Mouse (Mus musculus): ENCODE data around the gene Pank4. TPM values are rescaled to one million over a fixed set of nuclear protein-coding genes. Genes with fewer than 3 reads are reported as not detected.

Gene Pank4
- polyA plus RNA-seq, 1 experiment from 2014 or later, result 46.7 TPM

DNA sequence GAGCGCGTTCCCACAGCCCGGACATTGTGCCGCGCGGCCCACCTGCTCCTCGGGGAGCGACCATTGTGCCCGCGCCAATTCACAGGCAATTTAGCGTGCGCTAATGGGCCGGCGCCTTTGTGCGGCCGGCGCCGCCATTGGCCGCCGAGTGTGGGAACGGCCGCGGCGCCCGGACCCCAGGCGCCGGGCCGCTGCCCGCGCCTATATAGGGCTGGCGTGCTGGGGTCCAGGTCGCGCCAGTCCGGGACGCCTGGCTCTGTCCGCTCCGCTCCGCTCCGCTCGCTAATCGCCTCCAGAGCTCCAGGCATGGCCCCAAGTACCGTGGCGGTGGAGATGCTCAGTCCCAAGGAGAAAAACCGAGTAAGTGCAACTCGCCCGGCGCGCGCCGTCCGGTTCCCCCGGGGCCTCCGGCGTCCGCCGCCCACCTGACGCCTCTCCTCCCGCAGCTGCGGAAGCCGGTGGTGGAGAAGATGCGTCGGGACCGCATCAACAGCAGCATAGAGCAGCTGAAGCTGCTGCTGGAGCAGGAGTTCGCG, 3.2 kb upstream of the Pank4 start, which contains the start of gene Hes5:
Gene Hes5, plus strand, starts transcription at position 234 of the 536 bp plus-strand sequence.
- Histone ChIP-seq H3K4me1 (peaks cover 79% of the 10 kb centered on the region), H3K9me3 (no peaks in the 10 kb centered on the region), H3K4me2 (peak within 1 kb of the TSS; percentile 81), H3K9ac (peak within 1 kb of the TSS; percentile 98), H3K27me3 (peaks cover 44% of the 10 kb centered on the region), H3K36me3 (replicated peaks) (0 out of 2 replicates have a peak, but pooled peaks cover 9% of the 10 kb centered on the region), H3K27ac (peak within 1 kb of the TSS; percentile 99), H3K4me3 (replicated peaks) (peak within 1 kb of the TSS; percentile 77)
- peak; percentile 72 for ATAC-seq (ENCODE audit: low FRiP score)
- WGBS, result under 1% methylated on average over 65 of the region's 65 CpGs

GRCm38 (mm10) chr4:154961226-154961738, 2.6 kb upstream of the Pank4 start:
- Histone ChIP-seq H3K27ac (peak overlapping the region; percentile 99), H3K27me3 (peaks cover 39% of the 10 kb centered on the region), H3K4me1 (peaks cover 81% of the 10 kb centered on the region), H3K36me3 (replicated peaks) (peaks cover 14% of the 10 kb centered on the region; the same call in 1 of the 2 replicates), H3K4me3 (replicated peaks) (peak overlapping the region; percentile 77), H3K4me2 (peak overlapping the region; percentile 81), H3K9me3 (no peaks in the 10 kb centered on the region), H3K9ac (peak overlapping the region; percentile 98)
- WGBS, result under 1% methylated on average over 47 of the region's 47 CpGs
- ATAC-seq (ENCODE audit: low FRiP score), result no peak

GRCm38 (mm10) chr4:154961911-154962310, 2.0 kb upstream of the Pank4 start:
- H3K4me1 ChIP-seq, result peaks cover 82% of the 10 kb centered on the region
- peaks cover 34% of the 10 kb centered on the region for H3K27me3 ChIP-seq

GRCm38 (mm10) chr4:154962683-154963082, 1.2 kb upstream of the Pank4 start:
- peaks cover 27% of the 10 kb centered on the region for H3K27me3 ChIP-seq
- H3K9me3 ChIP-seq, result no peaks in the 10 kb centered on the region
- 29% methylated on average over 7 of the region's 7 CpGs for WGBS
- H3K9ac ChIP-seq, result peak overlapping the region; percentile 98
- ATAC-seq (ENCODE audit: low FRiP score), result no peak
- peak overlapping the region; percentile 81 for H3K4me2 ChIP-seq
- peak overlapping the region; percentile 99 for H3K27ac ChIP-seq
- H3K4me3 ChIP-seq (replicated peaks), result peak overlapping the region; percentile 77
- peaks cover 74% of the 10 kb centered on the region for H3K4me1 ChIP-seq
- peaks cover 17% of the 10 kb centered on the region; the same call in 1 of the 2 replicates for H3K36me3 ChIP-seq (replicated peaks)

More at GRCm38 (mm10) chr4:154961911-154962310, 2.0 kb upstream of the Pank4 start:
- ATAC-seq (ENCODE audit: low FRiP score), result no peak
- H3K36me3 ChIP-seq (replicated peaks), result peaks cover 17% of the 10 kb centered on the region; the same call in 1 of the 2 replicates
- peak overlapping the region; percentile 99 for H3K27ac ChIP-seq
- H3K9me3 ChIP-seq, result no peaks in the 10 kb centered on the region
- 1% methylated on average over 13 of the region's 13 CpGs for WGBS
- H3K4me3 ChIP-seq (replicated peaks), result peak overlapping the region; percentile 77
- peak overlapping the region; percentile 98 for H3K9ac ChIP-seq
- H3K4me2 ChIP-seq, result peak overlapping the region; percentile 81

- Histone ChIP-seq H3K9me3 (no peaks in the 10 kb centered on the region), H3K4me1 (peaks cover 70% of the 10 kb centered on the region), H3K4me2 (peak overlapping the region; percentile 81), H3K36me3 (replicated peaks) (peaks cover 17% of the 10 kb centered on the region; the same call in 1 of the 2 replicates), H3K4me3 (replicated peaks) (peak overlapping the region; percentile 77), H3K9ac (peak overlapping the region; percentile 98), H3K27ac (peak overlapping the region; percentile 99), H3K27me3 (peaks cover 26% of the 10 kb centered on the region)
- WGBS, result 9% methylated on average over 11 of the region's 11 CpGs
- ATAC-seq (ENCODE audit: low FRiP score), result 0 out of 2 replicates have a peak, but pooled peaks have one; percentile 1
Measured at GRCm38 (mm10) chr4:154963190-154963836, 610 bp upstream of the Pank4 start.

DNA sequence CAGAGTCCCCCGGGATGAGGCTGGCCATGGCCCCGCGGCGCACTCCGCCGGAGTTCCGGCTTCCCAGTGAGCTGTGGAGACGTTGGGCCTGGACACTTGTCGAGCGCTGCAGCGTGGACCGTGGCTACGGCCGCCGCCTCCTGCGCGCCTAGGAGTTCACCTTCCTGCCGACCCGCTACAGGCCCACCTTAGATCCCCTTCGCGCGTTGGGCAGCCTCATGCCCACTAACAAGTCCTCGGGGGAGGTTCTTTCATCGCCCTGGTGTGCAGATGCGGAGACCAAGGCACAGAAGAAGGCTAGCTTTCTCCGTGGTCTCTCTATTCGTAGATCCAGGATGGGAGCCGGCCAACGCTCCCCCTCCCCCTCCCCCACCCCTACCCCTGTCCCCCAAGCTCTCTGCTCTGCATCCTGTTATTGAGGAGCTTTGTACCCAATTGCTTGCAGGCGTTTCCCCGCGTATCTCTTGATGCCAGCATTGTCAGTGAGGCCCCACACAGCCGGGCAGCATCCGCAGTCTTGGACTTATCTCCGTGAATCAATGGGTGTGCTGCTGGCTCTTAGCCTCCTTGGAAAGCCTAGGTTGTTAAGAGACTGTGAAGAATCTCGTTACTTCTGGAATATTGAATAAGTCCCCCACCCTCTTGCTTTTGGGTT, 785 bp downstream of the Pank4 start:
- H3K36me3 ChIP-seq (replicated peaks), result peaks cover 26% of the 10 kb centered on the region

DNA sequence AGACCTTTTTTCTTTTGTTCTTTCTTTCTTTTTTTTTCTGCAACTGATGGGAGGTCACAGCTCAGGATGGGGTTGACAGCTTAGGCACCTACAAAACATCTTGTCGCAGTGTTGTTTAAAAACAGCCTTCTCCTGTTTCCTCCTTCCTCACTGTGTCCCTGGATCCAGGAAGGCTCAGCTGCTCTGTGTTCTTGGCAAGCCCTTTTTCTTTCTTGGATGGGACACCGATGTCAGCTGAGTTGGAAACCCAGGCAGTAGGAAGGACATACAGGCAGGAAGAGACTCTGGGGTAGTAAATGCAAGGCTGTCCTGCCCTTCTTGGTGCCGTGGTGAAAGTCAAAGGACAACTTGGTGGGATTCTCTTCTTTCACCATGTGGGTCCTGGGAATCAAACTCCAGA, 1.9 kb downstream of the Pank4 start:
- H3K4me1 ChIP-seq, result peaks cover 49% of the 10 kb centered on the region
- no peak for ATAC-seq (ENCODE audit: low FRiP score)
- peak overlapping the region; percentile 81 for H3K4me2 ChIP-seq
- peak overlapping the region; percentile 77; the same call in 1 of the 2 replicates for H3K4me3 ChIP-seq (replicated peaks)
- peaks cover 8% of the 10 kb centered on the region; the same call in 1 of the 2 replicates for H3K27me3 ChIP-seq
- no peaks in the 10 kb centered on the region for H3K9me3 ChIP-seq
- WGBS, result 78% methylated on average over 3 of the region's 3 CpGs
- peaks cover 37% of the 10 kb centered on the region for H3K36me3 ChIP-seq (replicated peaks)
- H3K27ac ChIP-seq, result no peak overlapping the region; the same call in 1 of the 2 replicates
- H3K9ac ChIP-seq, result peak overlapping the region; percentile 89

More for the DNA sequence above, 785 bp downstream of the Pank4 start:
- Histone ChIP-seq H3K27ac (peak overlapping the region; percentile 99), H3K27me3 (peaks cover 13% of the 10 kb centered on the region), H3K4me1 (peaks cover 58% of the 10 kb centered on the region), H3K9ac (peak overlapping the region; percentile 89), H3K4me3 (replicated peaks) (peak overlapping the region; percentile 77), H3K9me3 (no peaks in the 10 kb centered on the region), H3K4me2 (peak overlapping the region; percentile 81)
- no peak for ATAC-seq (ENCODE audit: low FRiP score)
- WGBS, result under 1% methylated on average over 36 of the region's 36 CpGs

GRCm38 (mm10) chr4:154967173-154967572, 3.2 kb downstream of the Pank4 start:
- H3K4me2 ChIP-seq, result no peak overlapping the region
- peaks cover 5% of the 10 kb centered on the region; the same call in 1 of the 2 replicates for H3K27me3 ChIP-seq
- peaks cover 47% of the 10 kb centered on the region for H3K36me3 ChIP-seq (replicated peaks)
- 52% methylated on average over 5 of the region's 5 CpGs for WGBS
- no peak overlapping the region for H3K4me3 ChIP-seq (replicated peaks)
- H3K27ac ChIP-seq, result no peak overlapping the region
- no peak overlapping the region for H3K9ac ChIP-seq
- ATAC-seq (ENCODE audit: low FRiP score), result no peak
- H3K9me3 ChIP-seq, result no peaks in the 10 kb centered on the region
- H3K4me1 ChIP-seq, result peaks cover 40% of the 10 kb centered on the region

DNA sequence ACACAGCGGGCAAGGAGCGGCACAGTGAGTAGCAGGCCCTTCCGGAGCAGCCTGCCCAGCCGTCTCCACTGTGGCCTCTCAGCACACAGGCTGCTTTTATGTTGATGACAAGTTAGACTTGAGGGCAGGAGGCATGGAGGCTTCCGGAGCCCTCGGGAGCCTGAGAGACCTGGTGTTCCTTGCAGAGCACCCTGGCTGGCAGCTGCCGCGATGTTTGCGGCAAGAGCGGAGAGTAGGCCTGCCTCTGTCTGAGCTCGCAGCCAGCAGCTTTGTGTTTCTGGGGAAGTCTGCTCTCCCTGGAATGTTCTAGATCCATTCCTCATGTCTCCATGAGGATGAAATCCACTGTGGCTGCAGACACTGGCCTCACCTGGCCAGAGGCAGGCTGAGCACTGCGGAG, 8.6 kb downstream of the Pank4 start:
- peaks cover 4% of the 10 kb centered on the region; the same call in 1 of the 2 replicates for H3K4me1 ChIP-seq
- peaks cover 87% of the 10 kb centered on the region for H3K36me3 ChIP-seq (replicated peaks)
- H3K4me2 ChIP-seq, result no peak overlapping the region
- no peaks in the 10 kb centered on the region for H3K9me3 ChIP-seq
- no peak overlapping the region for H3K9ac ChIP-seq
- ATAC-seq (ENCODE audit: low FRiP score), result no peak
- 93% methylated on average over 12 of the region's 12 CpGs for WGBS
- no peaks in the 10 kb centered on the region for H3K27me3 ChIP-seq
- no peak overlapping the region for H3K4me3 ChIP-seq (replicated peaks)
- no peak overlapping the region for H3K27ac ChIP-seq

DNA sequence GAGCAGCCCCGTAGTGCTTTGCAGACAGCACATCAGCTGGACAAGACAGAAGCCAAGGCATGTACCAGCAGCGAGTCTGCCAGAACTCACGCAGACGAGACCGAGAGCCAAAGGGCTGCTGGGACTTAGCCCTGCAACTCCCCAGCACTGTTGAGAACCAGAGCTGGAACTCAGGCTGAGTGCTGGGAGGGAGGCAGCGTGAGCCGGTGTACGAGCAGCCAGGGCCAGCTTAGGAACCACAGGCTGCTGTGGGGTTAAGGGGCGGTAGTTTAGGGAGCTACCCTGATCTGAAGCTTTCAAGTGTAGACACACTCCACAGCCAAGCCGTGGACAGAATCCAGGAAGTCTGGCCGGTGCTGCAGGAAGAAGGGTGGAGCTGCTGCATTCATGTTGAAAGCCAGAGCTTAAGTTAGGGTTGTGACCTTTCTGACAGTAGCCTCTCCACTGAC, 10.3 kb downstream of the Pank4 start:
- H3K4me2 ChIP-seq, result no peak overlapping the region
- no peak overlapping the region for H3K4me3 ChIP-seq (replicated peaks)
- H3K27me3 ChIP-seq, result no peaks in the 10 kb centered on the region
- WGBS, result 93% methylated on average over 11 of the region's 11 CpGs
- H3K27ac ChIP-seq, result no peak overlapping the region
- H3K4me1 ChIP-seq, result no peaks in the 10 kb centered on the region
- no peaks in the 10 kb centered on the region for H3K9me3 ChIP-seq
- ATAC-seq (ENCODE audit: low FRiP score), result no peak
- peaks cover 100% of the 10 kb centered on the region for H3K36me3 ChIP-seq (replicated peaks)
- no peak overlapping the region for H3K9ac ChIP-seq

- no peak for ATAC-seq (ENCODE audit: low FRiP score)
- no peaks in the 10 kb centered on the region for H3K9me3 ChIP-seq
- H3K4me3 ChIP-seq (replicated peaks), result no peak overlapping the region
- peaks cover 68% of the 10 kb centered on the region for H3K36me3 ChIP-seq (replicated peaks)
- WGBS, result 90% methylated on average over 4 of the region's 4 CpGs
- peaks cover 17% of the 10 kb centered on the region for H3K27me3 ChIP-seq
- peaks cover 10% of the 10 kb centered on the region for H3K4me1 ChIP-seq
- no peak overlapping the region for H3K27ac ChIP-seq
- no peak overlapping the region for H3K4me2 ChIP-seq
- no peak overlapping the region for H3K9ac ChIP-seq
Measured at GRCm38 (mm10) chr4:154980110-154980509, 16.2 kb downstream of the Pank4 start.

GRCm38 (mm10) chr4:154981076-154981475, 17.2 kb downstream of the Pank4 start:
- peaks cover 59% of the 10 kb centered on the region for H3K36me3 ChIP-seq (replicated peaks)
- H3K27me3 ChIP-seq, result peaks cover 19% of the 10 kb centered on the region
- no peak overlapping the region; the same call in 1 of the 2 replicates for H3K27ac ChIP-seq
- WGBS, result 82% methylated on average over 6 of the region's 6 CpGs
- H3K4me2 ChIP-seq, result no peak overlapping the region
- ATAC-seq (ENCODE audit: low FRiP score), result no peak
- no peaks in the 10 kb centered on the region for H3K9me3 ChIP-seq
- no peak overlapping the region for H3K9ac ChIP-seq
- H3K4me1 ChIP-seq, result peaks cover 20% of the 10 kb centered on the region
- no peak overlapping the region for H3K4me3 ChIP-seq (replicated peaks)

All from forebrain, embryonic 12.5 days (tissue).